Mouse (Mus musculus): ENCODE results near the gene Tenm2. TPM values are rescaled to one million over a fixed set of nuclear protein-coding genes. Genes with fewer than 3 reads are reported as not detected.

Gene Tenm2
- total RNA-seq, 2 experiments from 2014 or later: not detected

GRCm38 (mm10) chr11:36045681-36046276 lies 1190.0 kb downstream of the Tenm2 start:
- ATAC-seq (replicated peaks; ENCODE audit: low FRiP score, poor library complexity, severe bottlenecking): no peak

GRCm38 (mm10) chr11:36041411-36041810 lies 1194.4 kb downstream of the Tenm2 start:
- no peak for ATAC-seq (replicated peaks; ENCODE audit: low FRiP score, poor library complexity, severe bottlenecking)

GRCm38 (mm10) chr11:36040508-36041233 lies 1195.1 kb downstream of the Tenm2 start:
- no peak for ATAC-seq (replicated peaks; ENCODE audit: low FRiP score, poor library complexity, severe bottlenecking)

- no peak for ATAC-seq (replicated peaks; ENCODE audit: low FRiP score, poor library complexity, severe bottlenecking)
Measured at GRCm38 (mm10) chr11:36039825-36040224, 1195.9 kb downstream of the Tenm2 start.

GRCm38 (mm10) chr11:36038386-36038785 lies 1197.4 kb downstream of the Tenm2 start:
- no peak for ATAC-seq (replicated peaks; ENCODE audit: low FRiP score, poor library complexity, severe bottlenecking)

GRCm38 (mm10) chr11:36037311-36037710 lies 1198.5 kb downstream of the Tenm2 start:
- ATAC-seq (replicated peaks; ENCODE audit: low FRiP score, poor library complexity, severe bottlenecking): no peak

GRCm38 (mm10) chr11:36036061-36036695 lies 1199.6 kb downstream of the Tenm2 start:
- no peak for ATAC-seq (replicated peaks; ENCODE audit: low FRiP score, poor library complexity, severe bottlenecking)

- ATAC-seq (replicated peaks; ENCODE audit: low FRiP score, poor library complexity, severe bottlenecking): no peak
Measured at GRCm38 (mm10) chr11:36031751-36032150, 1204.0 kb downstream of the Tenm2 start.

GRCm38 (mm10) chr11:36020009-36020408 lies 1215.8 kb downstream of the Tenm2 start:
- ATAC-seq (replicated peaks; ENCODE audit: low FRiP score, poor library complexity, severe bottlenecking): no peak

GRCm38 (mm10) chr11:36013179-36013578 lies 1222.6 kb downstream of the Tenm2 start:
- ATAC-seq (replicated peaks; ENCODE audit: low FRiP score, poor library complexity, severe bottlenecking): no peak

GRCm38 (mm10) chr11:36009281-36010208 lies 1226.2 kb downstream of the Tenm2 start:
- ATAC-seq (replicated peaks; ENCODE audit: low FRiP score, poor library complexity, severe bottlenecking): no peak

- ATAC-seq (replicated peaks; ENCODE audit: low FRiP score, poor library complexity, severe bottlenecking): no peak
Measured at GRCm38 (mm10) chr11:36002900-36003299, 1232.9 kb downstream of the Tenm2 start.

GRCm38 (mm10) chr11:36001282-36001970 lies 1234.3 kb downstream of the Tenm2 start:
- ATAC-seq (replicated peaks; ENCODE audit: low FRiP score, poor library complexity, severe bottlenecking): no peak

GRCm38 (mm10) chr11:36000585-36001281 lies 1235.0 kb downstream of the Tenm2 start:
- no peak for ATAC-seq (replicated peaks; ENCODE audit: low FRiP score, poor library complexity, severe bottlenecking)

- no peak for ATAC-seq (replicated peaks; ENCODE audit: low FRiP score, poor library complexity, severe bottlenecking)
Measured at GRCm38 (mm10) chr11:36000038-36000437, 1235.7 kb downstream of the Tenm2 start.

GRCm38 (mm10) chr11:35998048-35998447 lies 1237.7 kb downstream of the Tenm2 start:
- no peak for ATAC-seq (replicated peaks; ENCODE audit: low FRiP score, poor library complexity, severe bottlenecking)

GRCm38 (mm10) chr11:35995310-35995709 lies 1240.5 kb downstream of the Tenm2 start:
- ATAC-seq (replicated peaks; ENCODE audit: low FRiP score, poor library complexity, severe bottlenecking): no peak

GRCm38 (mm10) chr11:35991846-35992245 lies 1243.9 kb downstream of the Tenm2 start:
- no peak for ATAC-seq (replicated peaks; ENCODE audit: low FRiP score, poor library complexity, severe bottlenecking)

- ATAC-seq (replicated peaks; ENCODE audit: low FRiP score, poor library complexity, severe bottlenecking): no peak
Measured at GRCm38 (mm10) chr11:35989967-35990366, 1245.8 kb downstream of the Tenm2 start.
